Mouse (Mus musculus) spleen, adult 12 weeks (tissue): Measurements from ENCODE around the gene Acot11.
"Not testable (repeated sequence)": the region's sequence is repeated elsewhere in the genome, so short reads cannot be mapped to it uniquely, and the experiment has no call there.

Experiments used
- DNase-seq: peaks from one replicate; pipeline ENCODE4 v3.0.0; 2022; ENCODE audit warnings: low spot score

The Acot11 gene

GRCm38 (mm10) chr4:106810039-106810438 is 5.2 kb upstream of the Acot11 start:
- no peak for DNase-seq

GRCm38 (mm10) chr4:106807287-106807686 is 2.5 kb upstream of the Acot11 start:
- DNase-seq: no peak

- DNase-seq: no peak
Measured at GRCm38 (mm10) chr4:106805890-106806289, 1.1 kb upstream of the Acot11 start.

GRCm38 (mm10) chr4:106804201-106804909 is 443 bp downstream of the Acot11 start:
- peak; percentile 58 for DNase-seq

GRCm38 (mm10) chr4:106803781-106804180 is 1.0 kb downstream of the Acot11 start:
- DNase-seq: peak; percentile 11

GRCm38 (mm10) chr4:106799772-106800336 is 4.9 kb downstream of the Acot11 start:
- DNase-seq: no peak

- no peak for DNase-seq
Measured at GRCm38 (mm10) chr4:106798908-106799546, 5.8 kb downstream of the Acot11 start.

GRCm38 (mm10) chr4:106795289-106795688 is 9.5 kb downstream of the Acot11 start:
- DNase-seq: no peak

GRCm38 (mm10) chr4:106794247-106794646 is 10.6 kb downstream of the Acot11 start:
- peak; percentile 15 for DNase-seq

- not testable (repeated sequence) for DNase-seq
Measured at GRCm38 (mm10) chr4:106793826-106794225, 11.0 kb downstream of the Acot11 start.

- no peak for DNase-seq
Measured at GRCm38 (mm10) chr4:106792276-106792675, 12.5 kb downstream of the Acot11 start.

GRCm38 (mm10) chr4:106790938-106791337 is 13.9 kb downstream of the Acot11 start:
- no peak for DNase-seq

GRCm38 (mm10) chr4:106790218-106790617 is 14.6 kb downstream of the Acot11 start:
- not testable (repeated sequence) for DNase-seq

- no peak for DNase-seq
Measured at GRCm38 (mm10) chr4:106789705-106790104, 15.1 kb downstream of the Acot11 start.

GRCm38 (mm10) chr4:106788627-106789026 is 16.2 kb downstream of the Acot11 start:
- DNase-seq: no peak

GRCm38 (mm10) chr4:106787830-106788229 is 17.0 kb downstream of the Acot11 start:
- no peak for DNase-seq

GRCm38 (mm10) chr4:106785753-106786540 is 18.9 kb downstream of the Acot11 start:
- no peak for DNase-seq

- no peak for DNase-seq
Measured at GRCm38 (mm10) chr4:106785345-106785744, 19.5 kb downstream of the Acot11 start.

- DNase-seq: no peak
Measured at GRCm38 (mm10) chr4:106784806-106785205, 20.0 kb downstream of the Acot11 start.

- DNase-seq: no peak
Measured at GRCm38 (mm10) chr4:106783137-106783536, 21.7 kb downstream of the Acot11 start.

GRCm38 (mm10) chr4:106780045-106780444 is 24.8 kb downstream of the Acot11 start:
- no peak for DNase-seq

- DNase-seq: no peak
Measured at GRCm38 (mm10) chr4:106778116-106778788, 26.5 kb downstream of the Acot11 start.
